Mouse (Mus musculus) kidney, adult 2 months (tissue): Measurements from ENCODE around the gene Drg2. TPM values are rescaled to one million over a fixed set of nuclear protein-coding genes. Genes with fewer than 3 reads are reported as not detected.

Experiments used
- DNase-seq: peaks from one replicate; pipeline ENCODE4 v3.0.0; 2021
- H3K27ac ChIP-seq: fragments of 200-500 bp; 2 replicates; pipeline ENCODE4 v1.5.1; 2012; ENCODE audit warnings: low read depth, low read length, control low read depth, inconsistent platforms; ENCODE audit not compliant: insufficient read depth
- H3K27me3 ChIP-seq: fragments of 200-500 bp; replicated peaks from 2 replicates; pipeline ENCODE4 v1.6.1; 2012; ENCODE audit warnings: mild to moderate bottlenecking, moderate library complexity, low read length, inconsistent platforms; ENCODE audit not compliant: control insufficient read depth, insufficient read depth
- H3K36me3 ChIP-seq: fragments of 200-500 bp; 2 replicates; pipeline ENCODE4 v1.6.1; 2012; ENCODE audit warnings: mild to moderate bottlenecking, moderate library complexity, low read length, inconsistent platforms; ENCODE audit not compliant: control insufficient read depth, insufficient read depth
- H3K4me1 ChIP-seq: fragments of 200-500 bp; 2 replicates; pipeline ENCODE4 v1.6.1; 2011; ENCODE audit warnings: low read length; ENCODE audit not compliant: control insufficient read depth, insufficient read depth
- H3K4me3 ChIP-seq: fragments of 200-500 bp; 2 replicates; pipeline ENCODE4 v1.5.1; 2011; ENCODE audit warnings: mild to moderate bottlenecking, low read depth, low read length, control low read depth; ENCODE audit not compliant: insufficient read depth
- CTCF ChIP-seq: fragments of 200-500 bp; conservative IDR thresholded peaks from 2 replicates; pipeline ENCODE4 v1.5.1; 2011; ENCODE audit warnings: low read depth, mild to moderate bottlenecking, control low read depth, low read length, moderate library complexity, mixed read lengths; ENCODE audit not compliant: insufficient read depth, insufficient read length
- POLR2A ChIP-seq: fragments of 200-500 bp; IDR thresholded peaks from one replicate; pipeline ENCODE4 v1.6.1; 2011; ENCODE audit warnings: low read depth, low read length, control low read depth
- WGBS: fragments of 180-500 bp; shearing (Covaris S2); methylation state at CpG from one replicate; pipeline ENCODE4 v1.1.7; 2018; 5-methylcytosine and 5-hydroxymethylcytosine counted together
- polyA plus RNA-seq: library from polyadenylated mRNA; depleted of rRNA; stranded (reverse); fragments of >200 nt; gene quantifications from 2 replicates; pipeline ENCODE4 v1.2.3, GENCODE M21; 2012

The Drg2 gene
- polyA plus RNA-seq, 1 experiment, result 64.8 TPM

DNA sequence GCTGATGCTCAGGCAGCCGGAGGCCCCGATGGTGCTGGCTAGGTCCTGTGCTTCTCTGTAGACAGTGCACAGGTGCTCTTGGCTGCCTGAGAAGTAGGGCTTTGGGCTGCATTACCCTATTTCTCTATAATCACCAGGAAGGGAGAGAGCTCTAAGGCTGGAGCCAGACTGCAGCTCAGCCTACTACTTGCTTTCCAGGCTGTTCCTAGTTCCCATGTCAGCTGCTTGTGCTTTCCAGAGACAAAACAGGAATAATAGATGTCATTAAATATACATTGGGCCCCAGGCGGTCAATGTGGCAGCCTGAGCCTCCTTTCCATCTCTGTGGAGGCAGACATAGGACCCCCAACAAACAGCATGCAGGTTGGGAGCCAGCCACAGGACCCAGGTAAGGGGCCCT is 14.6 kb downstream of the Drg2 start, which contains the start of gene Myo15:
Gene Myo15, plus strand, starts transcription at position 301 of the 400 bp plus-strand sequence.
- no peak within 1 kb of the TSS for H3K27ac ChIP-seq
- no peak for DNase-seq
- H3K27me3 ChIP-seq, result no peaks in the 10 kb centered on the region
- TF ChIP-seq CTCF (no peak), POLR2A (no peak)
- H3K36me3 ChIP-seq, result no peaks in the 10 kb centered on the region
- 94% methylated on average over 3 of the region's 3 CpGs for WGBS
- peaks cover 14% of the 10 kb centered on the region; the same call in 1 of the 2 replicates for H3K4me1 ChIP-seq
- H3K4me3 ChIP-seq, result no peak within 1 kb of the TSS

DNA sequence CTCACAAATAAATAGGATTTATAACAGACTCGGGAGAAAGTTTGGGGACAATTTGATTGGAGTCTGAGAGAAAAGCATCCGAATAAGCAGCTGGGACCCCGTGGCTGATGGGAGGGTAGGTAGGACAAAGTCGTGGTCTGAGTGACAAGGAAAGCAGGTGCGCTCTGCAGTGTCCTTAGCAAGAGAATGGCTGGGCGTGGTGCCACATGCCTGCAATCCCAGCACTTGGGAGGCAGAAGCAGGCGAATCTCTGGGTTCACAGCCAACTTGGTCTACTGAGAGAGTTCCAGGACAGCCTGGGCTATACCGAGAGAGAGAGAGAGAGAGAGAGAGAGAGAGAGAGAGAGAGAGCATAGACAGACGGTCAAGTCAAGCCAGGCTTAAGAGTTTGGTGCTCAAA is 16.4 kb downstream of the Drg2 start:
- Histone ChIP-seq H3K27ac (no peak overlapping the region), H3K27me3 (no peaks in the 10 kb centered on the region), H3K36me3 (no peaks in the 10 kb centered on the region), H3K4me3 (no peak overlapping the region), H3K4me1 (peaks cover 8% of the 10 kb centered on the region; the same call in 1 of the 2 replicates)
- no peak for DNase-seq
- TF ChIP-seq POLR2A, result no peak
- WGBS, result 84% methylated on average over 9 of the region's 9 CpGs

DNA sequence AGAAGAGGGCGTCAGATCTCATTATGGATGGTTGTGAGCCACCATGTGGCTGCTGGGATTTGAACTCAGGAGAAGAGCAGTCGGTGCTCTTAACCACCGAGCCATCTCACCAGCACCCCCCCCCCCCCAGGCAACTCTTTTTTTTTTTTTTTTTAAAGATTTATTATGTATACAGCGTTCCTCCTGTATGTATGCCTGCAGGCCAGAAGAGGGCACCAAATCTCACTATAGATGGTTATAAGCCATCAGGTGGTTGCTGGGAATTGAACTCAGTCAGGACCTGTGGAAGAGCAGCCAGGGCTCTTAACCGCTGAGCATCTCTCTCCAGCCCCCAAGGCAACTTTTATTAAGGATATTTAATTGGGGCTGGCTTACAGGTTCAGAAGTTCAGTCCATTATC is 20.1 kb downstream of the Drg2 start:
- Histone ChIP-seq H3K4me3 (no peak overlapping the region), H3K36me3 (no peaks in the 10 kb centered on the region), H3K4me1 (no peaks in the 10 kb centered on the region), H3K27ac (no peak overlapping the region), H3K27me3 (no peaks in the 10 kb centered on the region)
- no peak for DNase-seq
- TF ChIP-seq POLR2A, result no peak
- no peak for TF ChIP-seq CTCF
- 87% methylated on average over 5 of the region's 5 CpGs for WGBS

DNA sequence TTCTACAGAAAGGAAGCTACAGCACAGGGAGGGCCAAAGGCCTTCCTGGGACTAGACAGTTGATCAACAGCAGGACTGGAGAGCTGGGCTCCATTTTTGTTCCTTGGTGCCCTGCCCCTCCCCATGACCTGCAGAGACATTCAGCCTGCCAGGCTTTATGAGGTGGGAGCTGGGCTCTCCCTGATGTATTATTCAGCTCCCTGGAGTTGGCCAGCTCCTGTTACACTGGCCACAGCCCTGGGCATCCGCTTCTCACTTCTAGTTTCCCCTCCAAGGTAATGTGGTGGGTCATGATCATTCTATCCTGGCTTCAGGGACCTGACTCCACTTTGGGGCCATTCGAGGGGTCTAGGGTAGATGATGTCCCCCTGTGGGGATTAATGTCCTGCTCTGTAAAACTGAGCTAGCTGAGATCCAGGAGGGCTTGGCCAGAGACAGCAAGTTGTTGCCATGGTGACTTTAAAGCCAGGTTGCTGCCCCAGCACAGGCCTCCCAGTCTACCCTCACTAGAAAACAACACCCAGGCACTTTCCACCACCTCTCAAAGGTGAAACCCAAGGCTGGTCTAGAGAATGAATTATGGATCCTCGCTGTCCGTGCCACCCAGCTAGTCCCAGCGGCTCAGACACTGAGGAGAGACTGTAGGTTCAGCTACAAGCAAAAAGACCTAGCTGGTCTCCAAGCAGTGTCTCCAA is 21.4 kb downstream of the Drg2 start:
- no peaks in the 10 kb centered on the region for H3K36me3 ChIP-seq
- no peaks in the 10 kb centered on the region for H3K4me1 ChIP-seq
- no peak overlapping the region for H3K27ac ChIP-seq
- no peak for DNase-seq
- H3K4me3 ChIP-seq, result no peak overlapping the region
- TF ChIP-seq CTCF (no peak), POLR2A (no peak)
- H3K27me3 ChIP-seq, result no peaks in the 10 kb centered on the region
- WGBS, result 61% methylated on average over 5 of the region's 5 CpGs

DNA sequence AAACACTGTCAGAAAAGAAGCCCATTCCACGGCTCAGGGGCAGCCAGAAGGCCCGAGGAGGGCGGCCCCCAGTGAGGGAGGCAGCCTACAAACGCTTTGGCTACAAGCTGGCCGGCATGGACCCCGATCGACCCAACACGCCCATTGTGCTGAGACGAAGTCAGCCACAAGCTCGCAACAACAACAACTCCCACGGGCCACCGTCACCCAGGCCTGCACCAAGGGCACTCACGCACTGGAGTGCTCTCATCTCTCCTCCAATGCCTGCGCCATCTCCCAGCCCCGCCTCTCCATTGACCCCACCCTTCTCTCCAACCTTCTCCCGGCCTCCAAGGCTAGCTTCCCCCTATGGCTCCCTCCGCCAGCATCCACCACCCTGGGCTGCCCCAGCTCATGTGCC is 23.7 kb downstream of the Drg2 start:
- Histone ChIP-seq H3K27me3 (no peaks in the 10 kb centered on the region), H3K4me3 (no peak overlapping the region), H3K27ac (no peak overlapping the region), H3K36me3 (no peaks in the 10 kb centered on the region), H3K4me1 (no peaks in the 10 kb centered on the region)
- WGBS, result 43% methylated on average over 17 of the region's 17 CpGs
- no peak for DNase-seq
- TF ChIP-seq POLR2A (no peak), CTCF (no peak)

DNA sequence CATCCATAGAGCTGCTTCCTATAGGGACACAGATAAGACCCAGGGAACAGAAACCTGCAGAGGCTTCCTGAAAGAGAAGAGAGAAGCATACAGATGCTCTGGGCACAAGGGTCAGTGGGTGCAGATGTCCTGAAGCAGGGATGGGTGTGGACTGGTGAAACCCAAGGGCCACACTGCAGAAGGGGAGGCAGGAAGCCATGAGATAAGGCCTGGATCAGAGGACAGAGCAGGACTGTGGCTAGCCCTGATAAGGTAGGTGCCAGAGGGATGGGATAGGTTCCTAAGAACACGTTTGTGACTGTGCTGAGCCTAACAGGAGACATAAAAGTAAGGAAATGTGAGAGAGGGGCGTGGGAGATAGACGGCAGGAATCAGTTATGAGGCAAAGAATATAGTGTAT is 31.9 kb downstream of the Drg2 start:
- Histone ChIP-seq H3K27ac (no peak overlapping the region), H3K27me3 (no peaks in the 10 kb centered on the region)
- TF ChIP-seq CTCF, result no peak

DNA sequence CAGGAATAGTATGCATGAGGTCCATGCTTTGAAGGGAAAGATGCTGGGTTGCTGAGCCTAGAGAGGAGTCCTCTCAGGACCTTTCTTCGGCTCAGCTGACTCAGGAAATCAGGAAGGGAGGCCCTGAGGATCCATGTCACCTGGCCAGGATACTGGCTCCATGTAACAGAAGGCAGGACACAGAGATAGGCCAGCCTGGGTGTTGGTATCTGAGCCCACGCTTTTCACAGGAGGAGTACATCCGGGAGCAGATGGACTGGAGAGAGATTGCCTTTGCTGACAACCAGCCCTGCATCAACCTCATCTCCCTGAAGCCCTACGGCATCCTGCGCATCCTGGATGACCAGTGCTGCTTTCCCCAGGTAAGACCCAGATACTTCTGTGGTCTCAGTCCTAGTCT is 38.3 kb downstream of the Drg2 start:
- Histone ChIP-seq H3K4me1 (no peaks in the 10 kb centered on the region), H3K27ac (no peak overlapping the region), H3K36me3 (no peaks in the 10 kb centered on the region), H3K27me3 (no peaks in the 10 kb centered on the region), H3K4me3 (no peak overlapping the region)
- TF ChIP-seq CTCF, result no peak
- TF ChIP-seq POLR2A, result no peak
- 88% methylated on average over 5 of the region's 5 CpGs for WGBS
- no peak for DNase-seq

More for the DNA sequence above, 31.9 kb downstream of the Drg2 start:
- no peak for DNase-seq
- WGBS, result 72% methylated on average over 3 of the region's 3 CpGs
- H3K36me3 ChIP-seq, result no peaks in the 10 kb centered on the region
- no peaks in the 10 kb centered on the region for H3K4me1 ChIP-seq
- H3K4me3 ChIP-seq, result no peak overlapping the region
